Mouse (Mus musculus) MEL (cell line): ENCODE results near the gene Mmp7. TPM values are rescaled to one million over a fixed set of nuclear protein-coding genes. Genes with fewer than 3 reads are reported as not detected.

Source experiments
- DNase-seq: peaks from one replicate; pipeline ENCODE4 v3.0.0; 2011; ENCODE audit warnings: low read depth, low spot score
- H3K27ac ChIP-seq: 2 replicates; pipeline ENCODE4 v1.5.1; 2012; ENCODE audit warnings: low read depth, mild to moderate bottlenecking, control low read depth, low read length, moderate library complexity; ENCODE audit not compliant: control insufficient read depth
- H3K27me3 ChIP-seq, 2 experiments: fragments of 150-350 bp in 1 of 2; sonication (generic) in 1 of 2; 2 replicates each; pipeline ENCODE4 v1.6.1; 2012; ENCODE audit warnings: low read length in 2 of 2, mild to moderate bottlenecking in 2 of 2, improper control_type of control experiment in 1 of 2, moderate library complexity in 1 of 2; ENCODE audit not compliant: insufficient read depth in 2 of 2, control insufficient read depth in 1 of 2
- H3K36me3 ChIP-seq, 2 experiments: 2 replicates each; pipeline ENCODE4 v1.6.1; 2012 to 2014; ENCODE audit warnings: low read length in 2 of 2, improper control_type of control experiment in 1 of 2, inconsistent platforms in 1 of 2, mild to moderate bottlenecking in 1 of 2; ENCODE audit not compliant: insufficient read depth in 2 of 2, control insufficient read depth in 1 of 2
- H3K4me1 ChIP-seq, 2 experiments: fragments of 150-350 bp in 1 of 2; sonication (generic) in 1 of 2; 2 replicates each; pipeline ENCODE4 v1.6.1; 2012; ENCODE audit warnings: low read length in 2 of 2, improper control_type of control experiment in 1 of 2, mild to moderate bottlenecking in 1 of 2; ENCODE audit not compliant: insufficient read depth in 2 of 2, control insufficient read depth in 1 of 2
- H3K4me3 ChIP-seq, 2 experiments: fragments of 150-350 bp in 1 of 2; sonication (generic) in 1 of 2; 2 replicates each; pipeline ENCODE4 v1.5.1; 2012; ENCODE audit warnings: low read depth in 2 of 2, low read length in 2 of 2, mild to moderate bottlenecking in 2 of 2, moderate library complexity in 2 of 2, control low read depth in 1 of 2, improper control_type of control experiment in 1 of 2; ENCODE audit not compliant: control insufficient read depth in 1 of 2, insufficient read depth in 1 of 2
- H3K79me2 ChIP-seq: 2 replicates; pipeline ENCODE4 v1.6.1; 2012; ENCODE audit warnings: mild to moderate bottlenecking, low read length, moderate library complexity; ENCODE audit not compliant: control insufficient read depth, poor library complexity, insufficient read depth
- H3K9ac ChIP-seq: 2 replicates; pipeline ENCODE4 v1.6.1; 2012; ENCODE audit warnings: low read depth, mild to moderate bottlenecking, control low read depth, low read length, moderate library complexity; ENCODE audit not compliant: control insufficient read depth, poor library complexity, severe bottlenecking
- H3K9me3 ChIP-seq: fragments of 150-350 bp; sonication (generic); replicated peaks from 2 replicates; pipeline ENCODE4 v1.6.1; 2012; ENCODE audit warnings: mild to moderate bottlenecking, low read length, improper control_type of control experiment, moderate library complexity; ENCODE audit not compliant: insufficient read depth
- BHLHE40 ChIP-seq: IDR thresholded peaks from 2 replicates; pipeline ENCODE4 v1.6.1; 2012; ENCODE audit warnings: low read depth, mild to moderate bottlenecking, inconsistent platforms, low read length, improper control_type of control experiment, borderline replicate concordance
- CTCF ChIP-seq, 3 experiments: IDR thresholded peaks in 2 of 3; conservative IDR thresholded peaks in 1 of 3; 2 replicates each; pipeline ENCODE4 v1.5.1; 2011 to 2012; ENCODE audit warnings: low read length in 3 of 3, low read depth in 2 of 3, mild to moderate bottlenecking in 2 of 3, improper control_type of control experiment in 1 of 3, inconsistent platforms in 1 of 3, mixed read lengths in 1 of 3, moderate library complexity in 1 of 3; ENCODE audit not compliant: control insufficient read depth in 1 of 3, insufficient read depth in 1 of 3, poor library complexity in 1 of 3, severe bottlenecking in 1 of 3
- GATA1 ChIP-seq: IDR thresholded peaks from 2 replicates; pipeline ENCODE4 v1.6.1; 2011; ENCODE audit warnings: low read depth, low read length, improper control_type of control experiment
- HCFC1 ChIP-seq: IDR thresholded peaks from 2 replicates; pipeline ENCODE4 v1.6.1; 2012; ENCODE audit warnings: low read depth, mild to moderate bottlenecking, inconsistent platforms, low read length, improper control_type of control experiment, moderate library complexity
- JUND ChIP-seq: IDR thresholded peaks from 2 replicates; pipeline ENCODE4 v1.6.1; 2011; ENCODE audit warnings: low read depth, mild to moderate bottlenecking, improper control_type of control experiment, low read length
- MAZ ChIP-seq: IDR thresholded peaks from 2 replicates; pipeline ENCODE4 v1.6.1; 2012; ENCODE audit warnings: low read depth, mild to moderate bottlenecking, inconsistent platforms, low read length, improper control_type of control experiment
- MEF2A ChIP-seq: IDR thresholded peaks from 2 replicates; pipeline ENCODE4 v1.6.1; 2014; ENCODE audit warnings: low read depth, mild to moderate bottlenecking, inconsistent platforms, low read length, improper control_type of control experiment; ENCODE audit not compliant: poor library complexity, insufficient replicate concordance, severe bottlenecking; ENCODE audit errors: extremely low read depth
- MXI1 ChIP-seq: IDR thresholded peaks from 2 replicates; pipeline ENCODE4 v1.6.1; 2011; ENCODE audit warnings: mild to moderate bottlenecking, low read depth, low read length, improper control_type of control experiment
- MYC ChIP-seq: IDR thresholded peaks from 2 replicates; pipeline ENCODE4 v1.6.1; 2011; ENCODE audit warnings: low read depth, mild to moderate bottlenecking, low read length, improper control_type of control experiment, moderate library complexity
- NELFE ChIP-seq: IDR thresholded peaks from 2 replicates; pipeline ENCODE4 v1.6.1; 2011; ENCODE audit warnings: low read depth, low read length, improper control_type of control experiment
- POLR2A ChIP-seq, 2 experiments: IDR thresholded peaks; 2 replicates each; pipeline ENCODE4 v1.6.1; 2011 to 2012; ENCODE audit warnings: low read length in 2 of 2, mild to moderate bottlenecking in 2 of 2, control low read depth in 1 of 2, improper control_type of control experiment in 1 of 2, low read depth in 1 of 2, moderate library complexity in 1 of 2; ENCODE audit not compliant: control insufficient read depth in 1 of 2, insufficient read depth in 1 of 2, poor library complexity in 1 of 2
- POLR2AphosphoS2 ChIP-seq: IDR thresholded peaks from 2 replicates; pipeline ENCODE4 v1.6.1; 2011; ENCODE audit warnings: low read length, improper control_type of control experiment
- POLR2AphosphoS5 ChIP-seq: IDR thresholded peaks from 2 replicates; pipeline ENCODE4 v1.6.1; 2012; ENCODE audit warnings: low read depth, borderline replicate concordance, mild to moderate bottlenecking, inconsistent platforms, low read length, moderate library complexity, mixed read lengths
- SIN3A ChIP-seq: IDR thresholded peaks from 2 replicates; pipeline ENCODE4 v1.6.1; 2012; ENCODE audit warnings: low read length, improper control_type of control experiment, inconsistent platforms
- SMC3 ChIP-seq: IDR thresholded peaks from 2 replicates; pipeline ENCODE4 v1.6.1; 2011; ENCODE audit warnings: low read depth, low read length, improper control_type of control experiment
- TAL1 ChIP-seq: IDR thresholded peaks from 2 replicates; pipeline ENCODE4 v1.6.1; 2012; ENCODE audit warnings: mild to moderate bottlenecking, inconsistent platforms, low read length, moderate library complexity, mixed read lengths
- TCF12 ChIP-seq: IDR thresholded peaks from 2 replicates; pipeline ENCODE4 v1.6.1; 2014; ENCODE audit warnings: low read depth, mild to moderate bottlenecking, inconsistent platforms, low read length, improper control_type of control experiment, moderate library complexity
- UBTF ChIP-seq: IDR thresholded peaks from 2 replicates; pipeline ENCODE4 v1.6.1; 2012; ENCODE audit warnings: low read depth, mild to moderate bottlenecking, inconsistent platforms, low read length, improper control_type of control experiment, moderate library complexity, borderline replicate concordance; ENCODE audit not compliant: insufficient read depth
- USF2 ChIP-seq, 2 experiments: IDR thresholded peaks; 2 replicates each; pipeline ENCODE4 v1.6.1; 2011 to 2012; ENCODE audit warnings: improper control_type of control experiment in 2 of 2, low read length in 2 of 2, borderline replicate concordance in 1 of 2, inconsistent platforms in 1 of 2, low read depth in 1 of 2, mild to moderate bottlenecking in 1 of 2; ENCODE audit not compliant: insufficient read depth in 1 of 2
- polyA plus RNA-seq, 2 experiments: library from polyadenylated mRNA; stranded (reverse) in 1 of 2; unstranded in 1 of 2; fragments of >175 nt in 1 of 2; fragments of >200 nt in 1 of 2; gene quantifications; 2 replicates each; pipeline versions ENCODE4 v1.2.1 to v1.2.4; 2012; ENCODE audit warnings: low replicate concordance in 2 of 2, low read depth in 1 of 2; ENCODE audit not compliant: insufficient read length in 2 of 2, insufficient read depth in 1 of 2, missing spikeins in 1 of 2
- total RNA-seq: library from RNA; depleted of rRNA; stranded (reverse); fragments of 300-350 nt; gene quantifications from 2 replicates; pipeline ENCODE4 v1.2.3, GENCODE M21; 2012

Mmp7 gene
- total and polyA plus RNA-seq, 3 experiments: not detected

DNA sequence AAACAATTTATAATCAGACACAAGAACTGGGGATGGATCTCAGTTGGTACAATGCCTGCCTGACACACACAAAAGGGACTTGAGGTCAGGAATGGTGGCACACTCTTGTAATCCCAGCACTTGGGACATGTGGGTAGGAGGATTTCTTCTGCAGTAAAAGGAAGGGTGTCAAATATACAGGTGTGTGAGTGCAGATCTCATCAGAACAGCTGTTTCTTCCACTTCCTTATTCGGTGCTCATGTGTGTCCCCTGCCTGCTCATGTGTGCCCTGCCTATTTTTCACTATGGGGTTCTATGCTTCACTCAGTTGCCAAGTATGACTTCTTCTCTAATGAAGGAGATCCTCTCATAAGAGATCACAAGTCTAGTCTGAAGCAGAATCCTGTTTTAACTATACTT, 50.8 kb downstream of the Mmp7 start:
- Histone ChIP-seq H3K27me3 (peaks cover 3 to 6% of the 10 kb centered on the region in 2 experiments; a peak in 3 of 4 replicates), H3K9me3 (no peaks in the 10 kb centered on the region)

DNA sequence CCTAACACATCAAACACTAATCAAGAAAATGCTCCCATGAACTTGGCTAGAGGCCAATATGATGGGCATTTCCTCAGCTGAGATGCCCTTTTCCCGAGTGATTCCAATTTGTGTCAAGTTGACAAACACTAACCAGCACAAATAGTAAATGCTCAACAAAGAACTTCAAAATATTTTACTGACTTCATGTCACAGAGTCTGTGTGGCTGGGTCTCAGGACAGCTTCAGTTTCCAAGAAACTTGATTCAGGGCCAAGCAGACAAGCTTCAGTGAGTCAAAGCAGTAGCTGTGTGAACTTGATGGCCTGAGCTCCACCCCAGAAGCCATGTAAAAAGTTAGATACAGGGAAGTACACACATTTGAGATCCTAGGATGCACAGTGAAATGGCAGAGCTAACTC, 52.3 kb downstream of the Mmp7 start:
- no peaks in the 10 kb centered on the region for H3K79me2 ChIP-seq
- H3K9ac ChIP-seq: no peak overlapping the region
- TF ChIP-seq NELFE (no peak), MYC (no peak), POLR2AphosphoS5 (no peak), JUND (no peak), SIN3A (no peak), TAL1 (no peak), MEF2A (no peak)
- no peak for DNase-seq
- H3K27me3 ChIP-seq: peaks cover 3 to 8% of the 10 kb centered on the region in 2 experiments; a peak in 3 of 4 replicates
- no peak overlapping the region for H3K27ac ChIP-seq
- no peaks in the 10 kb centered on the region for H3K9me3 ChIP-seq
- H3K4me3 ChIP-seq: no peak overlapping the region
- H3K4me1 ChIP-seq: no peaks in the 10 kb centered on the region
- no peaks in the 10 kb centered on the region for H3K36me3 ChIP-seq

More for the DNA sequence above, 50.8 kb downstream of the Mmp7 start:
- H3K4me1 ChIP-seq: no peaks in the 10 kb centered on the region
- DNase-seq: no peak
- H3K36me3 ChIP-seq: no peaks in the 10 kb centered on the region
- H3K27ac ChIP-seq: no peak overlapping the region
- TF ChIP-seq POLR2AphosphoS5 (no peak), UBTF (no peak), POLR2A (IDR thresholded peaks at IDR 0.05; ENCODE audit: control insufficient read depth in 1 of 2, insufficient read depth in 1 of 2, low read depth in 1 of 2, low read length in 2 of 2, poor library complexity in 1 of 2) (no peak), MXI1 (no peak), POLR2AphosphoS2 (no peak), JUND (no peak), USF2 (IDR thresholded peaks at IDR 0.05; ENCODE audit: borderline replicate concordance in 1 of 2, insufficient read depth in 1 of 2, low read depth in 1 of 2, low read length in 2 of 2) (no peak), MAZ (no peak), CTCF (IDR thresholded peaks at IDR 0.05 in 2 of 3, conservative IDR thresholded peaks at IDR 0.05 in 1 of 3; ENCODE audit: control insufficient read depth in 1 of 3, insufficient read depth in 1 of 3, low read depth in 2 of 3, low read length in 3 of 3, poor library complexity in 1 of 3, severe bottlenecking in 1 of 3) (no peak), TCF12 (no peak), BHLHE40 (no peak), GATA1 (no peak), SMC3 (no peak), HCFC1 (no peak)
- TF ChIP-seq, all 39 proteins: peak for 0
- no peak overlapping the region for H3K4me3 ChIP-seq
- H3K9ac ChIP-seq: no peak overlapping the region
- H3K79me2 ChIP-seq: no peaks in the 10 kb centered on the region
